Mouse (Mus musculus): ENCODE data around the gene Igdcc4. TPM values are rescaled to one million over a fixed set of nuclear protein-coding genes. Genes with fewer than 3 reads are reported as not detected.

Igdcc4 gene
- polyA plus RNA-seq, 1 experiment from 2014 or later = 15.1 TPM

- Histone ChIP-seq H3K4me1 (no peaks in the 10 kb centered on the region), H3K9me3 (replicated peaks) (no peaks in the 10 kb centered on the region), H3K27ac (replicated peaks) (no peak overlapping the region), H3K4me2 (no peak overlapping the region), H3K9ac (replicated peaks) (no peak overlapping the region), H3K27me3 (replicated peaks) (no peaks in the 10 kb centered on the region), H3K36me3 (peaks cover 19% of the 10 kb centered on the region), H3K4me3 (replicated peaks) (no peak overlapping the region)
- no peak for ATAC-seq (ENCODE audit: low FRiP score)
- 44% methylated on average over 1 of the region's 1 CpGs for WGBS
Measured at GRCm38 (mm10) chr9:65086801-65087200, 14.5 kb upstream of the Igdcc4 start.

GRCm38 (mm10) chr9:65087490-65087889 lies 13.8 kb upstream of the Igdcc4 start:
- no peak overlapping the region for H3K9ac ChIP-seq (replicated peaks)
- H3K4me1 ChIP-seq = no peaks in the 10 kb centered on the region
- no peak overlapping the region for H3K4me2 ChIP-seq
- H3K36me3 ChIP-seq = peaks cover 17% of the 10 kb centered on the region
- 62% methylated on average over 5 of the region's 5 CpGs for WGBS
- no peak overlapping the region for H3K4me3 ChIP-seq (replicated peaks)
- no peaks in the 10 kb centered on the region for H3K9me3 ChIP-seq (replicated peaks)
- no peak for ATAC-seq (ENCODE audit: low FRiP score)
- no peak overlapping the region for H3K27ac ChIP-seq (replicated peaks)
- no peaks in the 10 kb centered on the region for H3K27me3 ChIP-seq (replicated peaks)

- Histone ChIP-seq H3K4me2 (no peak overlapping the region), H3K9ac (replicated peaks) (no peak overlapping the region), H3K9me3 (replicated peaks) (no peaks in the 10 kb centered on the region), H3K36me3 (no peaks in the 10 kb centered on the region), H3K27ac (replicated peaks) (no peak overlapping the region), H3K4me3 (replicated peaks) (no peak overlapping the region), H3K27me3 (replicated peaks) (no peaks in the 10 kb centered on the region), H3K4me1 (peaks cover 5% of the 10 kb centered on the region; the same call in 1 of the 2 replicates)
- no peak; the same call in 1 of the 2 replicates for ATAC-seq (ENCODE audit: low FRiP score)
- 42% methylated on average over 6 of the region's 6 CpGs for WGBS
Measured at GRCm38 (mm10) chr9:65094237-65094636, 7.0 kb upstream of the Igdcc4 start.

GRCm38 (mm10) chr9:65101686-65102376 lies 545 bp downstream of the Igdcc4 start:
- under 1% methylated on average over 39 of the region's 39 CpGs for WGBS
- no peaks in the 10 kb centered on the region for H3K9me3 ChIP-seq (replicated peaks)
- H3K4me1 ChIP-seq = peaks cover 29% of the 10 kb centered on the region
- ATAC-seq (ENCODE audit: low FRiP score) = peak; percentile 71
- H3K27me3 ChIP-seq (replicated peaks) = no peaks in the 10 kb centered on the region
- H3K36me3 ChIP-seq = no peaks in the 10 kb centered on the region
- H3K4me2 ChIP-seq = peak overlapping the region; percentile 96
- peak overlapping the region; percentile 63 for H3K4me3 ChIP-seq (replicated peaks)
- H3K27ac ChIP-seq (replicated peaks) = peak overlapping the region; percentile 82
- peak overlapping the region; percentile 64 for H3K9ac ChIP-seq (replicated peaks)

- H3K4me2 ChIP-seq = peak overlapping the region; percentile 96
- ATAC-seq (ENCODE audit: low FRiP score) = peak; percentile 63
- H3K27ac ChIP-seq (replicated peaks) = peak overlapping the region; percentile 82
- no peaks in the 10 kb centered on the region for H3K9me3 ChIP-seq (replicated peaks)
- H3K36me3 ChIP-seq = no peaks in the 10 kb centered on the region
- no peaks in the 10 kb centered on the region for H3K27me3 ChIP-seq (replicated peaks)
- 3% methylated on average over 35 of the region's 36 CpGs for WGBS
- peak overlapping the region; percentile 63 for H3K4me3 ChIP-seq (replicated peaks)
- H3K4me1 ChIP-seq = peaks cover 29% of the 10 kb centered on the region
- peak overlapping the region; percentile 64 for H3K9ac ChIP-seq (replicated peaks)
Measured at GRCm38 (mm10) chr9:65102377-65103172, 1.3 kb downstream of the Igdcc4 start.

- no peaks in the 10 kb centered on the region for H3K27me3 ChIP-seq (replicated peaks)
- no peak for ATAC-seq (ENCODE audit: low FRiP score)
- peak overlapping the region; percentile 96 for H3K4me2 ChIP-seq
- WGBS = 27% methylated on average over 8 of the region's 8 CpGs
- H3K4me1 ChIP-seq = peaks cover 29% of the 10 kb centered on the region
- peak overlapping the region; percentile 82 for H3K27ac ChIP-seq (replicated peaks)
- H3K9me3 ChIP-seq (replicated peaks) = no peaks in the 10 kb centered on the region
- no peaks in the 10 kb centered on the region for H3K36me3 ChIP-seq
- H3K9ac ChIP-seq (replicated peaks) = peak overlapping the region; percentile 64
- H3K4me3 ChIP-seq (replicated peaks) = peak overlapping the region; percentile 63
Measured at GRCm38 (mm10) chr9:65103173-65103752, 2.0 kb downstream of the Igdcc4 start.

- no peak for ATAC-seq (ENCODE audit: low FRiP score)
- Histone ChIP-seq H3K36me3 (no peaks in the 10 kb centered on the region), H3K9ac (replicated peaks) (no peak overlapping the region), H3K9me3 (replicated peaks) (no peaks in the 10 kb centered on the region), H3K27ac (replicated peaks) (no peak overlapping the region), H3K4me2 (no peak overlapping the region), H3K4me1 (peaks cover 36% of the 10 kb centered on the region), H3K4me3 (replicated peaks) (no peak overlapping the region), H3K27me3 (replicated peaks) (no peaks in the 10 kb centered on the region)
- WGBS = 87% methylated on average over 4 of the region's 4 CpGs
Measured at GRCm38 (mm10) chr9:65106821-65107220, 5.5 kb downstream of the Igdcc4 start.

- H3K4me1 ChIP-seq = peaks cover 27% of the 10 kb centered on the region
- whole genome bisulfite sequencing = 84% methylated on average over 1 of the region's 1 CpGs
- no peak for ATAC-seq (ENCODE audit: low FRiP score)
Measured at GRCm38 (mm10) chr9:65107893-65108292, 6.6 kb downstream of the Igdcc4 start.

GRCm38 (mm10) chr9:65109132-65110072 lies 8.1 kb downstream of the Igdcc4 start:
- peak; percentile 60; the same call in 1 of the 2 replicates for ATAC-seq (ENCODE audit: low FRiP score)

More at GRCm38 (mm10) chr9:65107893-65108292, 6.6 kb downstream of the Igdcc4 start:
- Histone ChIP-seq H3K9ac (replicated peaks) (no peak overlapping the region), H3K4me3 (replicated peaks) (no peak overlapping the region), H3K36me3 (no peaks in the 10 kb centered on the region), H3K4me2 (no peak overlapping the region), H3K27ac (replicated peaks) (no peak overlapping the region), H3K27me3 (replicated peaks) (no peaks in the 10 kb centered on the region), H3K9me3 (replicated peaks) (no peaks in the 10 kb centered on the region)

GRCm38 (mm10) chr9:65111698-65112097 lies 10.4 kb downstream of the Igdcc4 start:
- H3K4me3 ChIP-seq (replicated peaks) = no peak overlapping the region
- H3K27me3 ChIP-seq (replicated peaks) = no peaks in the 10 kb centered on the region
- H3K4me1 ChIP-seq = peaks cover 14% of the 10 kb centered on the region
- no peak for ATAC-seq (ENCODE audit: low FRiP score)
- H3K9ac ChIP-seq (replicated peaks) = no peak overlapping the region
- no peak overlapping the region for H3K27ac ChIP-seq (replicated peaks)
- H3K9me3 ChIP-seq (replicated peaks) = no peaks in the 10 kb centered on the region
- no peak overlapping the region for H3K4me2 ChIP-seq
- H3K36me3 ChIP-seq = peaks cover 22% of the 10 kb centered on the region
- WGBS = 79% methylated on average over 5 of the region's 5 CpGs

More at GRCm38 (mm10) chr9:65109132-65110072, 8.1 kb downstream of the Igdcc4 start:
- peaks cover 3% of the 10 kb centered on the region for H3K36me3 ChIP-seq
- H3K9me3 ChIP-seq (replicated peaks) = no peaks in the 10 kb centered on the region
- peaks cover 14% of the 10 kb centered on the region for H3K4me1 ChIP-seq
- no peak overlapping the region for H3K9ac ChIP-seq (replicated peaks)
- H3K27ac ChIP-seq (replicated peaks) = peak overlapping the region; percentile 45
- no peak overlapping the region for H3K4me3 ChIP-seq (replicated peaks)
- no peaks in the 10 kb centered on the region for H3K27me3 ChIP-seq (replicated peaks)
- 11% methylated on average over 24 of the region's 24 CpGs for WGBS
- H3K4me2 ChIP-seq = peak overlapping the region; percentile 36

- Histone ChIP-seq H3K4me3 (replicated peaks) (no peak overlapping the region), H3K4me2 (no peak overlapping the region), H3K4me1 (peaks cover 14% of the 10 kb centered on the region), H3K9ac (replicated peaks) (no peak overlapping the region), H3K27me3 (replicated peaks) (no peaks in the 10 kb centered on the region), H3K36me3 (peaks cover 35% of the 10 kb centered on the region), H3K27ac (replicated peaks) (no peak overlapping the region), H3K9me3 (replicated peaks) (no peaks in the 10 kb centered on the region)
- no peak for ATAC-seq (ENCODE audit: low FRiP score)
- WGBS = 88% methylated on average over 2 of the region's 2 CpGs
Measured at GRCm38 (mm10) chr9:65113694-65114093, 12.4 kb downstream of the Igdcc4 start.

Measured in neural tube, embryonic 15.5 days (tissue).